Mouse (Mus musculus): ENCODE measurements at regions not wholly inside any gene's neighbourhood (a gene's known extent, or its start where the extent isn't known, plus 50 kb on each side); places are given as distances from the start of the nearest gene placed in this dataset.

DNA sequence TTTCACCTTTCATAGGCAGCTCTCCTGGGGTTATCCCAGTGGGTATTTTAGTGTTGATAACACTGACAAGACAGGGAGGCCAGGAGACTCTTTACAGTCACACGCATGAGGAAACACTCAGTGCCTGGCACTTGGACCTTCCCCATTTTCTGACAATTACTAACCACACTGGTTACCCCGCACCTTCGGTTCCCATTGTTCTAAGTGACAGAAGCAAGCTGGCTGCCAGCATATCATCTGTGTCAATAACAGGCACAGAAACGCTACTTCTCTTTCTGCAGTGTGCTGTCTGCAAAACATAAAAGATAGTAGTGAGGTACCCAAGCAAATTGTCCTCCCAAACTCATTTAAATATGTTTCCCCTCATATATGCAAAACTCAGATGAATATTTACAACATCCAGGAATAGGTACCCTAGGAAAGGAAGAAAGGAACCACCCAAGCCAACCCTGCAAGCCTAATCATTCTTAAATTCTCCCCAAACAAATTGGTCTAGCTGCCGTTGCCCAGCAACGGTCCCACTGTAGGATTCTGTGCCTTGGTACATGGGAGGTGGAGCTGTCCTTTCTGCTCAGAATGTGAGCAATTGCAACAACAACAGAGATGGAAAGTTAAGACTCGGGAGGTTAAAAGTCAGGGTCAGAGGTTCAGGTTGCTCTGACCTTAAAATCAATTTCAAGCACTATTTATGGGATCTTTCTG is 419.0 kb upstream of the Nrp1 start:
- Histone ChIP-seq H3K36me3 (ENCODE audit: control insufficient read depth in 1 of 2, insufficient read depth in 2 of 2, low read length in 2 of 2) (no peaks in the 10 kb centered on the region), H3K9me3 (replicated peaks; ENCODE audit: insufficient read depth, low read length) (no peaks in the 10 kb centered on the region), H3K4me3 (ENCODE audit: control insufficient read depth in 1 of 2, insufficient read depth in 1 of 2, low read depth in 2 of 2, low read length in 2 of 2) (no peak overlapping the region), H3K79me2 (ENCODE audit: control insufficient read depth, insufficient read depth, low read length, poor library complexity) (no peaks in the 10 kb centered on the region), H3K4me1 (ENCODE audit: control insufficient read depth in 1 of 2, insufficient read depth in 2 of 2, low read length in 2 of 2) (no peaks in the 10 kb centered on the region), H3K9ac (ENCODE audit: control insufficient read depth, low read depth, low read length, poor library complexity, severe bottlenecking) (no peak overlapping the region), H3K27me3 (ENCODE audit: control insufficient read depth in 1 of 2, insufficient read depth in 2 of 2, low read length in 2 of 2) (no peaks in the 10 kb centered on the region), H3K27ac (ENCODE audit: control insufficient read depth, low read depth, low read length) (no peak overlapping the region)
- TF ChIP-seq CHD1 (IDR thresholded peaks at IDR 0.05; ENCODE audit: low read depth, low read length), result no peak
- no peak for TF ChIP-seq CHD2 (IDR thresholded peaks at IDR 0.05; ENCODE audit: low read length)
- no peak for TF ChIP-seq MYB (IDR thresholded peaks at IDR 0.05; ENCODE audit: low read depth, low read length)
- TF ChIP-seq TAL1 (IDR thresholded peaks at IDR 0.05; ENCODE audit: low read length), result no peak
- TF ChIP-seq ETS1 (IDR thresholded peaks at IDR 0.05; ENCODE audit: low read depth, low read length), result no peak
- no peak for TF ChIP-seq POLR2AphosphoS2 (IDR thresholded peaks at IDR 0.05; ENCODE audit: low read length)
- no peak for DNase-seq (ENCODE audit: low read depth, low spot score)

GRCm38 (mm10) chr8:127939986-127940359 is 418.4 kb upstream of the Nrp1 start:
- no peak for DNase-seq (ENCODE audit: low read depth, low spot score)
- Histone ChIP-seq H3K4me1 (ENCODE audit: control insufficient read depth in 1 of 2, insufficient read depth in 2 of 2, low read length in 2 of 2) (no peaks in the 10 kb centered on the region), H3K9ac (ENCODE audit: control insufficient read depth, low read depth, low read length, poor library complexity, severe bottlenecking) (no peak overlapping the region), H3K9me3 (replicated peaks; ENCODE audit: insufficient read depth, low read length) (no peaks in the 10 kb centered on the region), H3K79me2 (ENCODE audit: control insufficient read depth, insufficient read depth, low read length, poor library complexity) (no peaks in the 10 kb centered on the region), H3K36me3 (ENCODE audit: control insufficient read depth in 1 of 2, insufficient read depth in 2 of 2, low read length in 2 of 2) (no peaks in the 10 kb centered on the region), H3K27me3 (ENCODE audit: control insufficient read depth in 1 of 2, insufficient read depth in 2 of 2, low read length in 2 of 2) (no peaks in the 10 kb centered on the region), H3K27ac (ENCODE audit: control insufficient read depth, low read depth, low read length) (no peak overlapping the region), H3K4me3 (ENCODE audit: control insufficient read depth in 1 of 2, insufficient read depth in 1 of 2, low read depth in 2 of 2, low read length in 2 of 2) (no peak overlapping the region)
- no peak for TF ChIP-seq MAZ (IDR thresholded peaks at IDR 0.05; ENCODE audit: low read depth, low read length)
- no peak for TF ChIP-seq JUND (IDR thresholded peaks at IDR 0.05; ENCODE audit: low read depth, low read length)
- TF ChIP-seq ETS1 (IDR thresholded peaks at IDR 0.05; ENCODE audit: low read depth, low read length), result no peak

- no peak overlapping the region for H3K27ac ChIP-seq (ENCODE audit: control insufficient read depth, low read depth, low read length)
- no peaks in the 10 kb centered on the region for H3K27me3 ChIP-seq (ENCODE audit: control insufficient read depth in 1 of 2, insufficient read depth in 2 of 2, low read length in 2 of 2)
- no peaks in the 10 kb centered on the region for H3K9me3 ChIP-seq (replicated peaks; ENCODE audit: insufficient read depth, low read length)
- TF ChIP-seq TBP (IDR thresholded peaks at IDR 0.05; ENCODE audit: low read depth, low read length) (no peak), RAD21 (IDR thresholded peaks at IDR 0.05; ENCODE audit: low read depth, low read length) (no peak), USF2 (IDR thresholded peaks at IDR 0.05; ENCODE audit: borderline replicate concordance in 1 of 2, insufficient read depth in 1 of 2, low read depth in 1 of 2, low read length in 2 of 2) (no peak), MXI1 (IDR thresholded peaks at IDR 0.05; ENCODE audit: low read depth, low read length) (no peak), MYB (IDR thresholded peaks at IDR 0.05; ENCODE audit: low read depth, low read length) (no peak), BHLHE40 (IDR thresholded peaks at IDR 0.05; ENCODE audit: borderline replicate concordance, low read depth, low read length) (no peak), EP300 (IDR thresholded peaks at IDR 0.05; ENCODE audit: low read depth in 1 of 2, low read length in 2 of 2) (no peak), NELFE (IDR thresholded peaks at IDR 0.05; ENCODE audit: low read depth, low read length) (no peak), CTCF (IDR thresholded peaks at IDR 0.05 in 2 of 3, conservative IDR thresholded peaks at IDR 0.05 in 1 of 3; ENCODE audit: control insufficient read depth in 1 of 3, insufficient read depth in 1 of 3, low read depth in 2 of 3, low read length in 3 of 3, poor library complexity in 1 of 3, severe bottlenecking in 1 of 3) (no peak), RCOR1 (IDR thresholded peaks at IDR 0.05; ENCODE audit: low read depth, low read length) (no peak), CHD1 (IDR thresholded peaks at IDR 0.05; ENCODE audit: low read depth, low read length) (no peak), HCFC1 (IDR thresholded peaks at IDR 0.05; ENCODE audit: low read depth, low read length) (no peak), TCF12 (IDR thresholded peaks at IDR 0.05; ENCODE audit: low read depth, low read length) (no peak), USF1 (IDR thresholded peaks at IDR 0.05; ENCODE audit: low read depth, low read length) (no peak), UBTF (IDR thresholded peaks at IDR 0.05; ENCODE audit: borderline replicate concordance, insufficient read depth, low read depth, low read length) (no peak), ELF1 (IDR thresholded peaks at IDR 0.05; ENCODE audit: low read depth, low read length) (no peak), ZKSCAN1 (IDR thresholded peaks at IDR 0.05; ENCODE audit: low read depth, low read length) (no peak), KAT2A (conservative IDR thresholded peaks at IDR 0.05; ENCODE audit: low read depth, low read length) (no peak), POLR2A (IDR thresholded peaks at IDR 0.05; ENCODE audit: control insufficient read depth in 1 of 2, insufficient read depth in 1 of 2, low read depth in 1 of 2, low read length in 2 of 2, poor library complexity in 1 of 2) (no peak)
- no peaks in the 10 kb centered on the region for H3K79me2 ChIP-seq (ENCODE audit: control insufficient read depth, insufficient read depth, low read length, poor library complexity)
- DNase-seq (ENCODE audit: low read depth, low spot score), result no peak
- no peak overlapping the region for H3K9ac ChIP-seq (ENCODE audit: control insufficient read depth, low read depth, low read length, poor library complexity, severe bottlenecking)
- H3K4me1 ChIP-seq (ENCODE audit: control insufficient read depth in 1 of 2, insufficient read depth in 2 of 2, low read length in 2 of 2), result no peaks in the 10 kb centered on the region
- no peaks in the 10 kb centered on the region for H3K36me3 ChIP-seq (ENCODE audit: control insufficient read depth in 1 of 2, insufficient read depth in 2 of 2, low read length in 2 of 2)
- no peak overlapping the region for H3K4me3 ChIP-seq (ENCODE audit: control insufficient read depth in 1 of 2, insufficient read depth in 1 of 2, low read depth in 2 of 2, low read length in 2 of 2)
These were observed 416.1 kb upstream of the Nrp1 start for GRCm38 (mm10) chr8:127942319-127942718.
